Mouse (Mus musculus) G1E (cell line): ENCODE data around the gene Gnpnat1. TPM values are rescaled to one million over a fixed set of nuclear protein-coding genes. Genes with fewer than 3 reads are reported as not detected.

ENCODE experiments used
- ATAC-seq: 2 replicates; pipeline ENCODE4 v1.8.0; 2016; ENCODE audit warnings: mild to moderate bottlenecking; ENCODE audit not compliant: insufficient number of reproducible peaks, poor library complexity, low FRiP score, severe bottlenecking; ENCODE audit errors: extremely low read depth
- DNase-seq: peaks from one replicate; pipeline ENCODE4 v3.0.0; 2012; ENCODE audit warnings: low spot score
- H3K27me3 ChIP-seq: 2 replicates; pipeline ENCODE4 v1.6.1; 2012; ENCODE audit warnings: mild to moderate bottlenecking, low read length, inconsistent platforms; ENCODE audit not compliant: insufficient read depth
- H3K36me3 ChIP-seq: replicated peaks from 2 replicates; pipeline ENCODE3; 2012; ENCODE audit warnings: mild to moderate bottlenecking, inconsistent platforms
- H3K4me1 ChIP-seq: 2 replicates; pipeline ENCODE4 v1.6.1; 2012; ENCODE audit warnings: low read depth, low read length, inconsistent platforms, mixed read lengths; ENCODE audit not compliant: insufficient read depth
- H3K4me3 ChIP-seq: 2 replicates; pipeline ENCODE4 v1.5.1; 2012; ENCODE audit warnings: low read depth, mild to moderate bottlenecking, inconsistent platforms, low read length, moderate library complexity, mixed read lengths
- H3K9me3 ChIP-seq: replicated peaks from 2 replicates; pipeline ENCODE4 v1.6.1; 2012; ENCODE audit warnings: inconsistent platforms
- CTCF ChIP-seq: IDR thresholded peaks from 2 replicates; pipeline ENCODE4 v1.5.1; 2012; ENCODE audit warnings: low read depth, low read length, inconsistent platforms, mixed read lengths
- GATA1 ChIP-seq: IDR thresholded peaks from 2 replicates; pipeline ENCODE4 v1.6.1; 2012; ENCODE audit warnings: borderline replicate concordance, low read length, inconsistent platforms, mixed read lengths
- GATA2 ChIP-seq: IDR thresholded peaks from 2 replicates; pipeline ENCODE4 v1.6.1; 2012; ENCODE audit warnings: low read depth, low read length, inconsistent platforms, borderline replicate concordance
- POLR2AphosphoS5 ChIP-seq: IDR thresholded peaks from 2 replicates; pipeline ENCODE4 v1.6.1; 2012; ENCODE audit warnings: low read depth, low read length, inconsistent platforms; ENCODE audit not compliant: insufficient replicate concordance
- TAL1 ChIP-seq: conservative IDR thresholded peaks from 2 replicates; pipeline ENCODE4 v1.6.1; 2012; ENCODE audit warnings: low read depth, low read length, inconsistent platforms, mixed read lengths
- polyA plus RNA-seq: library from polyadenylated mRNA; stranded (reverse); fragments of >175 nt; gene quantifications from 2 replicates; pipeline ENCODE4 v1.2.3, GENCODE M21; 2012
- total RNA-seq, 2 experiments: library from RNA; stranded (forward) in 1 of 2; stranded (reverse) in 1 of 2; fragments of 200-1000 nt in 1 of 2; fragments of >200 nt in 1 of 2; fragmentation: Nextera tagmentation in 1 of 2; gene quantifications; 2 replicates each; pipeline ENCODE4 v1.2.3; 2014 to 2017

The Gnpnat1 gene
- total and polyA plus RNA-seq, 3 experiments, result 6.2 to 38.5 (median 20.9) TPM

DNA sequence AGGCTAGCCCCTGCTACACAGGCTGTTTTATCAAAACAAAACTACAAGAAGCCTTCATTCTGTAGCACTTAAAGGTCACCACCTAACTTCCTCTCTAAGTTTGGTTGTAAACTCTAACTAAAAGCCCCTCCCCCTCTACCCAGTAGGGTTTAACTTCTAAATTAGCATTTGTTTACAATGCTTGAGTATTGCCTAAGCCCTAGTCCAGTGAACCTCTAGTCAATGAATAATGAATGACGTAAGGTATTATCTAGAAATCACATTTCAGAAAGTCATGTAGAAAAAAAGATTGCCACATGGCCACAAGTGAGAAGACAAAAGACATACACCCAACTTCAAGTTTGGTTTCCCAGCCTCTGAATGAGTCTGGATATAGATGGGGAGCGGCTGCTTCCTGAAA lies 17.2 kb downstream of the Gnpnat1 start:
- Histone ChIP-seq H3K36me3 (peaks cover 17% of the 10 kb centered on the region), H3K27me3 (peaks cover 2% of the 10 kb centered on the region; the same call in 1 of the 2 replicates), H3K4me3 (peak overlapping the region; percentile 86), H3K4me1 (peaks cover 28% of the 10 kb centered on the region), H3K9me3 (no peaks in the 10 kb centered on the region)
- TF ChIP-seq POLR2AphosphoS5 (no peak), GATA1 (no peak), TAL1 (no peak), CTCF (no peak), GATA2 (no peak)
- peak; percentile 14 for DNase-seq
- peak; percentile 59 for ATAC-seq

DNA sequence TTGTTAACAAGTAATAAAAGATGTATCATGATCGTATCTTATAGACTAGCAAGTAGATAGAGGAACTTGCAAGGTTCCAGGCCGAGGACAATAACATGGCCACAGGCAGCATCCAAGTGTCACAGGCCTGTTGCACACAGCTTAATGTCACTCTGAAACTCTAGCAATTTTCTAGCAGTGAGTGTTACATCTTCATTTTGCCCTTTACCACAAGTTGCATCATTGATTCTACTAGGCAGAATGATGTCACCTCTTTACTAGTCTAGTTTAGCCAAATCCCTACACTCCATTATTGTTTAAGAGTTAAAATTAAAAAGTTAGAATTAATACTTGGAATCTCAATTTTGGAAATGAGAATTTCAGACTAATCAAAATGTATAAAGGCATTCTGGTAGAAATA lies 19.1 kb downstream of the Gnpnat1 start:
- no peak for ATAC-seq
- no peak for DNase-seq

DNA sequence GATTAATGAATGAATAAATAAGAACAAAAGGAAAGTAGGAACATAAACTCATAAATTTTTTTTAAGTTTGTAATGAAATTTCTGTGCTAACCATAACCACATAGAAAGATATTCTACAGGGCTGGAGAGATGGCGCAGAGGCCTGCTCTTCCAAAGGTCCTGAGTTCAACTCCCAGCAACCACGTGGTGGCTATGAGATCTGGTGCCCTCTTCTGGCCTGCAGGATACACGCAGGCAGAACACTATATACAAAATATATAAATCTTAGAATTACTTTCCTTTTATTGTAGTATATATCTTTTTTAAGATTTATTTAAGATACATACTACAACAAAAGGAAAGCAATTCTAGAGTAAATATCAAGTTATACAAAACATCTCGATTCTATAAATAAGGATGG lies 21.8 kb downstream of the Gnpnat1 start:
- no peaks in the 10 kb centered on the region for H3K27me3 ChIP-seq
- DNase-seq, result no peak
- TF ChIP-seq POLR2AphosphoS5 (no peak), TAL1 (no peak), GATA2 (no peak), GATA1 (no peak), CTCF (no peak)
- H3K4me3 ChIP-seq, result no peak overlapping the region
- no peaks in the 10 kb centered on the region for H3K9me3 ChIP-seq
- ATAC-seq, result no peak
- H3K4me1 ChIP-seq, result peaks cover 18% of the 10 kb centered on the region
- H3K36me3 ChIP-seq, result peaks cover 49% of the 10 kb centered on the region

More for the DNA sequence above, 19.1 kb downstream of the Gnpnat1 start:
- no peak for TF ChIP-seq POLR2AphosphoS5
- TF ChIP-seq GATA2, result no peak
- TF ChIP-seq CTCF, result no peak
- peaks cover 30% of the 10 kb centered on the region for H3K36me3 ChIP-seq
- no peaks in the 10 kb centered on the region for H3K9me3 ChIP-seq
- no peaks in the 10 kb centered on the region for H3K27me3 ChIP-seq
- peaks cover 28% of the 10 kb centered on the region for H3K4me1 ChIP-seq
- no peak overlapping the region for H3K4me3 ChIP-seq

DNA sequence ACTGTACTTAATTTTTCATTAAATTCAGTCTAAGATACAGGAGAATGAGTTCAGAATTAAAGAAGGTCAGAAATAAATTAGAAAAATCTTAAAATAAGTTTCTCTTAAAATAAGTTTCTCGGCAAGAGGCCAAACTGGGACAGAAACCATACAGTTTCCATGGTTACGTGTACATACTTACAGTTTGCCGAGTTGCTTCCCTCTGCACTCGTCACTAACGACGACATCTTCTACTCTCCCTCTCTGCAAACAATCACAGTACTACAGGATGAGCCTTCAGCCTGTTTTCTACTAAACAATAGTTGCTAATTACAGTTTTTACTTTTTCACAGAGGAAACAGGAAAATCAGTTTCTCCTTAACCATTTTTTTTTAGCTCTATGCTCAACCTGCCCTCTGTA lies 24.0 kb downstream of the Gnpnat1 start:
- DNase-seq, result no peak
- no peak for ATAC-seq

DNA sequence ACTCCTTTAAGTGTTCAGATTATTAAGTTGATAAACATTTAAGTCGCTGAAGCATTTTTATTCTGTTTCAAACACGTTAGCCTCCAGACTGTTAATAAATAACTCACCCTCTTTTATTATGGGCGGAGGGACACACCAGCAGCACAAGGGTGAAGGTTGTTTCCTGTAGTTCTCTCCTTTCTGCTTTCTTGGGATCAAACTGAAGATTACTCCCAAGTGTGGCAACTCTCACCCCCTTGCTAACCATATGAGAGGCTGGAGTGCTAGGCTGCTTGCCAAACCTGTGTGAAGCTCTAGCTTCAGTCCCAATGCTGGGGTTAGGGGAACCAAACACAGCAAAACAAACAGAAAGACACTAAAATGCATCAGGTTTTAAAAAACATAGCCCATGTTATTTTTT lies 25.9 kb downstream of the Gnpnat1 start:
- Histone ChIP-seq H3K36me3 (peaks cover 37% of the 10 kb centered on the region), H3K4me3 (no peak overlapping the region), H3K9me3 (no peaks in the 10 kb centered on the region), H3K27me3 (no peaks in the 10 kb centered on the region), H3K4me1 (no peaks in the 10 kb centered on the region)
- TF ChIP-seq POLR2AphosphoS5 (no peak), TAL1 (no peak), CTCF (no peak), GATA1 (no peak), GATA2 (no peak)
- no peak for ATAC-seq
- DNase-seq, result no peak

More for the DNA sequence above, 24.0 kb downstream of the Gnpnat1 start:
- TF ChIP-seq GATA2, result no peak
- TF ChIP-seq TAL1, result no peak
- no peak for TF ChIP-seq CTCF
- no peak for TF ChIP-seq POLR2AphosphoS5
- no peak for TF ChIP-seq GATA1
- Histone ChIP-seq H3K4me3 (no peak overlapping the region), H3K4me1 (no peaks in the 10 kb centered on the region), H3K27me3 (no peaks in the 10 kb centered on the region), H3K9me3 (no peaks in the 10 kb centered on the region), H3K36me3 (peaks cover 41% of the 10 kb centered on the region)

DNA sequence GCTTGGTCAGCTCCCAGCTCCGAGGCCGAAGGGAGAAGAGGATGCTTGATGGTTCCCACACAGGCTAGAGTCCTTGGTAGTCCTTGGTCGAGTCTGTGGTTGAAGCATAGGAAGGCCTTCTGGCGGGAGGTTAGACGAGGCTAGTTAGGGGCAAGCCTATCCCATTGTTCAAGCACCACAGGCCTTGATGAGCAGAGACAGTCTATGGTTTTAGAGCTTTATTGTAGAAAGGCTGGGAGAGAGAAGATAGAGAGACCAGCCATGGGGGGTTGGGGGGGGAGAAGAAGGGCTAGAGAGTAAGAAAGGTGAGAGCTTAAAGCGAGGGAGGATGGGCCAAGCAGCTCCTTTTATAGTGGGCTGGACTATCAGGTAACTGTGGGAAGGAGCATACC lies 39.5 kb downstream of the Gnpnat1 start:
- peaks cover 52% of the 10 kb centered on the region for H3K36me3 ChIP-seq
- TF ChIP-seq POLR2AphosphoS5 (no peak), GATA1 (no peak), TAL1 (no peak), GATA2 (no peak)
- no peaks in the 10 kb centered on the region for H3K4me1 ChIP-seq
- H3K9me3 ChIP-seq, result no peaks in the 10 kb centered on the region
- DNase-seq, result no peak
- H3K4me3 ChIP-seq, result no peak overlapping the region
- ATAC-seq, result no peak
- H3K27me3 ChIP-seq, result no peaks in the 10 kb centered on the region
